10 mouse cellular contexts compared by ENCODE assay signal in genomic region chr2:122629871-122630270, GRCm38 (mm10). TPM values are rescaled to one million over a fixed set of nuclear protein-coding genes. Genes with fewer than 3 reads are reported as not detected.
DNase-seq lines count a peak whose midpoint lies in the region; ATAC-seq lines count a peak whose summit lies in the region.
"Had no signal": no experiment of that assay in that cellular context is flagged by ENCODE, and none has a peak within 500 bp of the region (broad histone marks: within the 10 kb centered on the region; RNA-seq: fewer than 3 reads in every experiment).

No protein-coding gene starts in this region.

- H3K4me3 ChIP-seq in kidney, embryonic 16.5 days (ENCODE audit: low read length), result peak overlapping the region; percentile 95; the same call in 1 of the 2 replicates
- H3K4me3 ChIP-seq in forebrain, embryonic 12.5 days (replicated peaks), result peak overlapping the region; percentile 97
- peak overlapping the region; percentile 99; the same call in 1 of the 2 replicates for H3K4me3 ChIP-seq in limb, embryonic 11.5 days (ENCODE audit: low read depth, low read length)
- H3K4me3 ChIP-seq in neural tube, embryonic 12.5 days, result no peak overlapping the region

- H3K9me3 ChIP-seq in kidney, embryonic 16.5 days (ENCODE audit: low read length), result no peaks in the 10 kb centered on the region
- no peaks in the 10 kb centered on the region for H3K9me3 ChIP-seq in forebrain, embryonic 12.5 days
- no peaks in the 10 kb centered on the region for H3K9me3 ChIP-seq in limb, embryonic 11.5 days (ENCODE audit: control insufficient read depth, low read length)
- no peaks in the 10 kb centered on the region for H3K9me3 ChIP-seq in neural tube, embryonic 12.5 days

- no peak for DNase-seq in kidney, postnatal 10 days
- DNase-seq in limb, embryonic 11.5 days (ENCODE audit: low spot score), result no peak
- no peak for DNase-seq in cerebellum, postnatal 10 days
- no peak for DNase-seq in lung, adult 18-20 months

- H3K36me3 ChIP-seq in kidney, embryonic 16.5 days (ENCODE audit: insufficient read depth, low read length), result peaks cover 12% of the 10 kb centered on the region
- peaks cover 19% of the 10 kb centered on the region for H3K36me3 ChIP-seq in forebrain, embryonic 12.5 days (replicated peaks)
- H3K36me3 ChIP-seq in limb, embryonic 11.5 days (ENCODE audit: control insufficient read depth, insufficient read depth, low read length), result peaks cover 2% of the 10 kb centered on the region; the same call in 1 of the 2 replicates
- peaks cover 22% of the 10 kb centered on the region for H3K36me3 ChIP-seq in neural tube, embryonic 12.5 days

- no peak for ATAC-seq in kidney, embryonic 16.5 days (ENCODE audit: low FRiP score, low TSS enrichment)
- no peak for ATAC-seq in forebrain, embryonic 12.5 days (ENCODE audit: low FRiP score)
- no peak for ATAC-seq in limb, embryonic 11.5 days (ENCODE audit: insufficient number of reproducible peaks, low FRiP score, low TSS enrichment, low read depth)
- ATAC-seq in neural tube, embryonic 12.5 days (ENCODE audit: low FRiP score, low read depth), result no peak
- no peak for ATAC-seq in monocyte, adult 5-6 weeks (replicated peaks; ENCODE audit: insufficient number of reproducible peaks, low FRiP score, low TSS enrichment, poor library complexity, severe bottlenecking)

- H3K9ac ChIP-seq in kidney, embryonic 16.5 days (replicated peaks; ENCODE audit: low read length), result no peak overlapping the region
- peak overlapping the region; percentile 94; the same call in 1 of the 2 replicates for H3K9ac ChIP-seq in forebrain, embryonic 12.5 days
- H3K9ac ChIP-seq in limb, embryonic 11.5 days (ENCODE audit: low read length), result no peak overlapping the region
- peak overlapping the region; percentile 95; the same call in 1 of the 2 replicates for H3K9ac ChIP-seq in neural tube, embryonic 12.5 days

- peaks cover 3% of the 10 kb centered on the region; the same call in 1 of the 2 replicates for H3K27me3 ChIP-seq in kidney, embryonic 16.5 days (ENCODE audit: insufficient read depth, low read length)
- no peaks in the 10 kb centered on the region for H3K27me3 ChIP-seq in forebrain, embryonic 12.5 days
- no peaks in the 10 kb centered on the region for H3K27me3 ChIP-seq in limb, embryonic 11.5 days (ENCODE audit: control insufficient read depth, insufficient read depth, low read length)
- H3K27me3 ChIP-seq in neural tube, embryonic 12.5 days (replicated peaks), result no peaks in the 10 kb centered on the region

- H3K4me2 ChIP-seq in kidney, embryonic 16.5 days (replicated peaks; ENCODE audit: low read depth, low read length), result peak overlapping the region; percentile 94
- H3K4me2 ChIP-seq in forebrain, embryonic 12.5 days, result peak overlapping the region; percentile 95
- H3K4me2 ChIP-seq in limb, embryonic 11.5 days (ENCODE audit: low read depth, severe bottlenecking), result peak overlapping the region; percentile 93
- H3K4me2 ChIP-seq in neural tube, embryonic 12.5 days (replicated peaks), result peak overlapping the region; percentile 98

- H3K27ac ChIP-seq in kidney, embryonic 16.5 days (ENCODE audit: low read length), result no peak overlapping the region
- H3K27ac ChIP-seq in forebrain, embryonic 12.5 days, result no peak overlapping the region
- no peak overlapping the region for H3K27ac ChIP-seq in limb, embryonic 11.5 days (replicated peaks; ENCODE audit: low read depth, low read length)
- H3K27ac ChIP-seq in neural tube, embryonic 12.5 days, result no peak overlapping the region

- 64% methylated on average over 6 of the region's 6 CpGs for WGBS in kidney, embryonic 16.5 days
- 74% methylated on average over 6 of the region's 6 CpGs for WGBS in forebrain, embryonic 12.5 days
- 67% methylated on average over 6 of the region's 6 CpGs for WGBS in limb, embryonic 11.5 days
- WGBS in neural tube, embryonic 12.5 days, result 74% methylated on average over 6 of the region's 6 CpGs

- H3K4me1 ChIP-seq in kidney, embryonic 16.5 days (ENCODE audit: insufficient read depth, low read length), result peaks cover 13% of the 10 kb centered on the region
- H3K4me1 ChIP-seq in forebrain, embryonic 12.5 days, result peaks cover 14% of the 10 kb centered on the region
- H3K4me1 ChIP-seq in limb, embryonic 11.5 days (ENCODE audit: control insufficient read depth, insufficient read depth, low read length), result peaks cover 3% of the 10 kb centered on the region; the same call in 1 of the 2 replicates
- H3K4me1 ChIP-seq in neural tube, embryonic 12.5 days, result peaks cover 11% of the 10 kb centered on the region; the same call in 1 of the 2 replicates

RNA-seq across cellular contexts. Expression of gene AA467197, which starts 6.9 kb away (rescaled TPM):
- not detected in 2 replicates for polyA plus RNA-seq in kidney, embryonic 16.5 days (2015; fragmentation: Nextera tagmentation; extraction: Ambion mirVana)
- polyA plus RNA-seq in forebrain, embryonic 12.5 days (2016; fragmentation: Nextera tagmentation; extraction: Ambion mirVana), result 0.67 and 0.70 TPM in 2 replicates
- 0.35 and 0.48 TPM in 2 replicates for polyA plus RNA-seq in limb, embryonic 11.5 days (2014; fragmentation: Nextera tagmentation; extraction: Ambion mirVana)
- 0.63 and 0.65 TPM in 2 replicates for polyA plus RNA-seq in neural tube, embryonic 12.5 days (2016; fragmentation: Nextera tagmentation; extraction: Ambion mirVana)
- total RNA-seq in monocyte, adult 5-6 weeks (2017), result 3.2 to 7.8 TPM in 2 of 3 replicates, not detected in the other
- total RNA-seq: left cerebral cortex, postnatal 4 days; MEL had no signal

RNA-seq across cellular contexts. Expression of gene Gatm, which starts 18.8 kb away (rescaled TPM):
- 83.1 and 98.7 TPM in 2 replicates for polyA plus RNA-seq in kidney, embryonic 16.5 days (2015; fragmentation: Nextera tagmentation; extraction: Ambion mirVana)
- polyA plus RNA-seq in forebrain, embryonic 12.5 days (2016; fragmentation: Nextera tagmentation; extraction: Ambion mirVana), result 16.8 and 17.7 TPM in 2 replicates
- polyA plus RNA-seq in limb, embryonic 11.5 days (2014; fragmentation: Nextera tagmentation; extraction: Ambion mirVana), result 6.9 and 8.7 TPM in 2 replicates
- 19.1 and 21.6 TPM in 2 replicates for polyA plus RNA-seq in neural tube, embryonic 12.5 days (2016; fragmentation: Nextera tagmentation; extraction: Ambion mirVana)
- total RNA-seq in monocyte, adult 5-6 weeks (2017), result 0.75 to 0.97 TPM (median 0.95 TPM) in 3 replicates
- total RNA-seq: MEL had no signal

Comparison
In these comparisons a context has a peak if more than half of its experiments do, and no peak if none do; other contexts are left out.
1. H3K9ac ChIP-seq: peak in forebrain, embryonic 12.5 days (single experiment) and neural tube, embryonic 12.5 days (single experiment); none in kidney, embryonic 16.5 days (single experiment) and limb, embryonic 11.5 days (single experiment).
2. Peak in every context shown above with its lines, with median percentiles within 50 percentile points of each other: H3K4me2 ChIP-seq.